Mouse (Mus musculus) neural tube, embryonic 11.5 days (tissue): ENCODE measurements around the gene 1700012B09Rik. TPM values are rescaled to one million over a fixed set of nuclear protein-coding genes. Genes with fewer than 3 reads are reported as not detected.

Experiments
- ATAC-seq: fragments of 200-750 bp; cut with Nextera tagmentation; 2 replicates; pipeline ENCODE4 v1.8.0; 2017; ENCODE audit warnings: moderate number of reproducible peaks, mild to moderate bottlenecking, moderate TSS enrichment, moderate library complexity; ENCODE audit not compliant: insufficient read depth, low FRiP score, low TSS enrichment
- DNase-seq: peaks from one replicate; pipeline ENCODE4 v3.0.0-alpha.2; 2015; ENCODE audit warnings: low spot score
- H3K27ac ChIP-seq: fragments of 300-500 bp; sonication (generic); 2 replicates; pipeline ENCODE4 v1.5.1; 2014; ENCODE audit warnings: low read depth, mild to moderate bottlenecking, low read length
- H3K27me3 ChIP-seq: fragments of 300-500 bp; sonication (generic); 2 replicates; pipeline ENCODE4 v1.6.1; 2014; ENCODE audit warnings: mild to moderate bottlenecking, low read length, mixed read lengths; ENCODE audit not compliant: control insufficient read depth, insufficient read depth
- H3K36me3 ChIP-seq: fragments of 300-500 bp; sonication (generic); 2 replicates; pipeline ENCODE4 v1.6.1; 2014; ENCODE audit warnings: mild to moderate bottlenecking, low read length, moderate library complexity, mixed read lengths; ENCODE audit not compliant: control insufficient read depth, insufficient read depth
- H3K4me1 ChIP-seq: fragments of 300-500 bp; sonication (generic); 2 replicates; pipeline ENCODE4 v1.6.1; 2014; ENCODE audit warnings: low read length, mixed read lengths; ENCODE audit not compliant: control insufficient read depth, insufficient read depth
- H3K4me2 ChIP-seq: fragments of 300-500 bp; sonication (generic); 2 replicates; pipeline ENCODE4 v1.6.1; 2014; ENCODE audit warnings: low read depth, mild to moderate bottlenecking, moderate library complexity
- H3K4me3 ChIP-seq: fragments of 300-500 bp; sonication (generic); 2 replicates; pipeline ENCODE4 v1.5.1; 2014; ENCODE audit warnings: low read depth, low read length
- H3K9ac ChIP-seq: fragments of 300-500 bp; sonication (generic); 2 replicates; pipeline ENCODE4 v1.6.1; 2014; ENCODE audit warnings: mild to moderate bottlenecking, low read length
- H3K9me3 ChIP-seq: fragments of 300-500 bp; sonication (generic); 2 replicates; pipeline ENCODE4 v1.6.1; 2016; ENCODE audit warnings: low read length; ENCODE audit not compliant: control insufficient read depth
- WGBS: fragments of 180-500 bp; shearing (Covaris S2); extraction: QIAGEN DNeasy Blood & Tissue Kit; methylation state at CpG from one replicate; pipeline ENCODE4 v1.1.7; 2014; 5-methylcytosine and 5-hydroxymethylcytosine counted together
- polyA plus RNA-seq: library from polyadenylated mRNA; unstranded; fragments of >200 nt; fragmentation: Nextera tagmentation; extraction: Ambion mirVana; gene quantifications from 2 replicates; pipeline ENCODE4 v1.2.1, GENCODE M21; 2014

1700012B09Rik gene
- polyA plus RNA-seq, 1 experiment from 2014 or later, result not detected

DNA sequence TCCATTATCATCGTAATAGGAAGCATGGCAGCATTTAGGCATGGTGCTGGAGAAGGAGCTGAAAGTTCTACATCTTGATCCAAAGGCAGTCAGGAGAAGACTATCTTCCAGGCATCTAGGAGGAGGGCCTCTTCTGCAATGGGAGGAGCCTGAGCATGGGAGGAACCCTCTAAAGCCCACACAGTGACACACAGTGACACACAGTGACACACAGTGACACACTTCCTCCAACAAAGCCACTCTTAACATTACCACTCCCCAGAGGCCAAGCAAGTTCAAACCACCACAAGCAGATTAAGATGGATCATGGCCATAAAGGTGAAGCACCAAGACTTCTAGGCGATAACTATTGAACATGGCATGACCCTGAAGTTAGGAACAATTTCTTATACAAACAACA is 1.2 kb upstream of the 1700012B09Rik start:
- Histone ChIP-seq H3K27ac (no peak overlapping the region), H3K36me3 (no peaks in the 10 kb centered on the region), H3K27me3 (no peaks in the 10 kb centered on the region), H3K4me3 (no peak overlapping the region), H3K4me1 (0 out of 2 replicates have a peak, but pooled peaks cover 5% of the 10 kb centered on the region), H3K9ac (no peak overlapping the region), H3K4me2 (no peak overlapping the region), H3K9me3 (no peaks in the 10 kb centered on the region)
- ATAC-seq (no peak), DNase-seq (no peak)
- 85% methylated on average over 2 of the region's 2 CpGs for WGBS

GRCm38 (mm10) chr9:14769811-14770210 is 1.0 kb downstream of the 1700012B09Rik start:
- no peak overlapping the region for H3K9ac ChIP-seq
- H3K4me2 ChIP-seq, result no peak overlapping the region
- DNase-seq (no peak), ATAC-seq (no peak)
- WGBS, result 57% methylated on average over 6 of the region's 6 CpGs
- no peaks in the 10 kb centered on the region for H3K36me3 ChIP-seq
- H3K4me3 ChIP-seq, result no peak overlapping the region
- no peak overlapping the region for H3K27ac ChIP-seq
- H3K9me3 ChIP-seq, result no peaks in the 10 kb centered on the region
- 0 out of 2 replicates have a peak, but pooled peaks cover 5% of the 10 kb centered on the region for H3K4me1 ChIP-seq
- no peaks in the 10 kb centered on the region for H3K27me3 ChIP-seq

DNA sequence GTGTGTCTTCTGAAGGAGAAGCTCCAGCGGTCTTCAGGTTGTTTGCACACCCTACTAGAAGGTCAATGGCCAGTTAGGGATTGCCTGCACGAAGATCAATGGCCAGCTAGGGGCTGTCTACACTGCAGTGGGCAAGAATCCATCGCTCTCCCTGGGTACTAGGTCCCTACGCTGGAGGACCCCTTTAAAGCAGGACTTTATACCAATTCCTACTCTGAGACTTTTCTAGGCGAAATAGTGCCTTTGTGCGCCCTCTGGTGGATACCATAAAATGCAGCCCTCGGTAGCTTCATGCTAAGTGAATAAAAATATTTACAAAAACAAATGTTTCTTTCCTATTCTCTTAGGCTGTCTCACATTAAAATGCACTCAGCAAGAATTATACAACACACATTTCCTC is 6.1 kb downstream of the 1700012B09Rik start:
- Histone ChIP-seq H3K4me2 (no peak overlapping the region), H3K27ac (no peak overlapping the region), H3K4me3 (no peak overlapping the region), H3K36me3 (no peaks in the 10 kb centered on the region), H3K9me3 (no peaks in the 10 kb centered on the region), H3K4me1 (0 out of 2 replicates have a peak, but pooled peaks cover 5% of the 10 kb centered on the region), H3K9ac (no peak overlapping the region), H3K27me3 (no peaks in the 10 kb centered on the region)
- no peak for ATAC-seq
- WGBS, result 27% methylated on average over 7 of the region's 7 CpGs
- DNase-seq, result peak; percentile 63

- H3K27ac ChIP-seq, result no peak overlapping the region
- no peak for DNase-seq
- H3K4me2 ChIP-seq, result no peak overlapping the region
- no peaks in the 10 kb centered on the region for H3K27me3 ChIP-seq
- no peak overlapping the region for H3K4me3 ChIP-seq
- no peaks in the 10 kb centered on the region for H3K9me3 ChIP-seq
- no peaks in the 10 kb centered on the region for H3K4me1 ChIP-seq
- no peaks in the 10 kb centered on the region for H3K36me3 ChIP-seq
- H3K9ac ChIP-seq, result no peak overlapping the region
- no peak for ATAC-seq
Observed at GRCm38 (mm10) chr9:14759261-14759660, 11.6 kb downstream of the 1700012B09Rik start.

DNA sequence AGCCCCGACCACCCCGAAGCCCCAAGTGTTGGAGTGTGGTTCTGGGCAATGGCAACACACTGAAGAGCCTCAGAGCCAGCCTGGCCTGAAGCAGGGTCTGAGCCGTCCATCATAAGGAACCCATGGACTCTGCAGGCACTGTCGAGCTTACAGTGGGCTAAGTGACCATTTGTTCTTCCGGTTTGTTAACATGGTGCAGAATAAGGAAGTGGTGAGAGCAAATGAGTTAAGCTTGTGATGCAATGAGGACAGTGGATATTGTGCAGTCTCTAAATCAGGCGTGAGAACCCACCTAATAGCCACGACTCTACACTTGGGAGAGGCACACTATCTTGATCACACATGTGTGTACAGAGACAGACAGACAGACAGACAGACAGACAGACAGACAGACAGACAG is 12.2 kb downstream of the 1700012B09Rik start:
- Histone ChIP-seq H3K9me3 (no peaks in the 10 kb centered on the region), H3K27ac (no peak overlapping the region), H3K4me2 (no peak overlapping the region), H3K4me3 (no peak overlapping the region), H3K9ac (no peak overlapping the region), H3K4me1 (no peaks in the 10 kb centered on the region), H3K27me3 (no peaks in the 10 kb centered on the region), H3K36me3 (no peaks in the 10 kb centered on the region)
- DNase-seq (no peak), ATAC-seq (no peak)
- WGBS, result 75% methylated on average over 7 of the region's 7 CpGs

DNA sequence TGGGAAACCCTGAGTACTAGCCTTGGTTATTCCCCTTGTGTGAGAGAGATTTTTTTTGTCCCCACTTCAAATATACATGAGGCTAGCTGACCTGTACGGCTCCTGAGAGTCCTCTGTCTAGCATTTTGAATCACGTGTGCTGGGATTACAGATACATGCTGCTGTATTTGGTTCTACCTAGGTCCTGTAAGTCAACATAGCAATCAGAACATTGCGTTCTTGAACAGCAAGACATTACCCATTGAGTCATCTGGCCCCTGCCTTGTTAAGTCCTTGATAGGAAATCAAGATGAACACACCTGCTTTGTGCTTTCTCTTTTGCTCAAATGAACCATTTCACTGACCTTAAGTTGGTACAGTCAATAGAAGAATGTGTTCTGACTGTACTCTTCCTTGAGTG is 16.4 kb downstream of the 1700012B09Rik start:
- WGBS, result 88% methylated on average over 3 of the region's 3 CpGs
- no peaks in the 10 kb centered on the region for H3K4me1 ChIP-seq
- peaks cover 9% of the 10 kb centered on the region for H3K27me3 ChIP-seq
- H3K4me2 ChIP-seq, result no peak overlapping the region
- H3K36me3 ChIP-seq, result no peaks in the 10 kb centered on the region
- no peaks in the 10 kb centered on the region for H3K9me3 ChIP-seq
- DNase-seq (no peak), ATAC-seq (no peak)
- H3K9ac ChIP-seq, result no peak overlapping the region
- H3K27ac ChIP-seq, result no peak overlapping the region
- no peak overlapping the region for H3K4me3 ChIP-seq

DNA sequence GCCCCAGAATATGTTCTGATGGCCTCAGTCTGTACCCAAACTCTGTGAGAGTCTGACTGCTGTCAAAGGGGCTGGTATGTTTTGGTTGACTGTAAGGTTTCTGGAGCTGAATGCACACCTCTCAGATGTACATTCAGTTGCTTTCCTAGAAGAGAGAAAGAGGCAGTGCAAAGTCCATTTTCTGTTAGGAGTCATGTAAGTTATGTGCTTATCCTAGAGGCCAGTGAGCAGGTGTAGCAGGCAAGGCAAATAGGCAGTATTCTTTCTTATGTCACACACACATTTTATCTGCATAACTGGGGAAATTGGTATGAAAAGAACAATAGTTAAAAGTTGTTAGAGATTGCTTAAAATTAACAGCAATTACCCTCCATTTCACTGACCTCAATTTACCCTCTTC is 16.9 kb downstream of the 1700012B09Rik start:
- no peak overlapping the region for H3K4me2 ChIP-seq
- H3K9me3 ChIP-seq, result no peaks in the 10 kb centered on the region
- no peaks in the 10 kb centered on the region for H3K4me1 ChIP-seq
- H3K4me3 ChIP-seq, result no peak overlapping the region
- H3K9ac ChIP-seq, result no peak overlapping the region
- DNase-seq, result no peak
- H3K27ac ChIP-seq, result no peak overlapping the region
- H3K36me3 ChIP-seq, result no peaks in the 10 kb centered on the region
- H3K27me3 ChIP-seq, result peaks cover 9% of the 10 kb centered on the region
- no peak for ATAC-seq

GRCm38 (mm10) chr9:14752001-14752522 is 18.8 kb downstream of the 1700012B09Rik start, which contains the start of gene Fut4:
Fut4 (minus strand) TSS chr9:14752393.
- H3K4me1 ChIP-seq, result no peaks in the 10 kb centered on the region

GRCm38 (mm10) chr9:14751503-14752000 is 19.3 kb downstream of the 1700012B09Rik start:
- Histone ChIP-seq H3K9ac (peak overlapping the region; percentile 53), H3K36me3 (no peaks in the 10 kb centered on the region), H3K4me3 (peak overlapping the region; percentile 45), H3K4me2 (peak overlapping the region; percentile 87), H3K9me3 (no peaks in the 10 kb centered on the region), H3K27me3 (peaks cover 9% of the 10 kb centered on the region), H3K4me1 (no peaks in the 10 kb centered on the region), H3K27ac (0 out of 2 replicates have a peak overlapping the region, but pooled peaks have one; percentile 3)
- peak; percentile 62 for DNase-seq
- under 1% methylated on average over 42 of the region's 50 CpGs for WGBS
- peak; percentile 82 for ATAC-seq

More at GRCm38 (mm10) chr9:14752001-14752522, 18.8 kb downstream of the 1700012B09Rik start, which contains the start of gene Fut4:
- ATAC-seq, result peak; percentile 64
- no peaks in the 10 kb centered on the region for H3K36me3 ChIP-seq
- 0% methylated on average over 28 of the region's 28 CpGs for WGBS
- H3K9ac ChIP-seq, result peak within 1 kb of the TSS; percentile 53
- no peak for DNase-seq
- H3K4me3 ChIP-seq, result peak within 1 kb of the TSS; percentile 45
- peak within 1 kb of the TSS; percentile 87 for H3K4me2 ChIP-seq
- 0 out of 2 replicates have a peak within 1 kb of the TSS, but pooled peaks have one; percentile 3 for H3K27ac ChIP-seq
- peaks cover 9% of the 10 kb centered on the region for H3K27me3 ChIP-seq
- H3K9me3 ChIP-seq, result no peaks in the 10 kb centered on the region
